Mouse (Mus musculus) midbrain, embryonic 16.5 days (tissue): ENCODE data around the gene Wdsub1. TPM values are rescaled to one million over a fixed set of nuclear protein-coding genes. Genes with fewer than 3 reads are reported as not detected.

Source experiments
- ATAC-seq: fragments of 200-750 bp; cut with Nextera tagmentation; 2 replicates; pipeline ENCODE4 v1.8.0; 2017; ENCODE audit warnings: moderate TSS enrichment
- H3K27ac ChIP-seq: fragments of 300-500 bp; sonication (generic); 2 replicates; pipeline ENCODE4 v1.5.1; 2014; ENCODE audit warnings: mild to moderate bottlenecking, low read length, mixed read lengths
- H3K27me3 ChIP-seq: fragments of 300-500 bp; sonication (generic); 2 replicates; pipeline ENCODE4 v1.6.1; 2014; ENCODE audit warnings: low read depth, low read length, mixed read lengths; ENCODE audit not compliant: control insufficient read depth, insufficient read depth
- H3K36me3 ChIP-seq: fragments of 300-500 bp; sonication (generic); 2 replicates; pipeline ENCODE4 v1.6.1; 2014; ENCODE audit warnings: mild to moderate bottlenecking, low read length, moderate library complexity, mixed read lengths; ENCODE audit not compliant: control insufficient read depth, insufficient read depth
- H3K4me1 ChIP-seq: fragments of 300-500 bp; sonication (generic); 2 replicates; pipeline ENCODE4 v1.6.1; 2014; ENCODE audit warnings: mild to moderate bottlenecking, low read length, mixed read lengths; ENCODE audit not compliant: control insufficient read depth, insufficient read depth
- H3K4me2 ChIP-seq: fragments of 300-500 bp; sonication (generic); 2 replicates; pipeline ENCODE4 v1.6.1; 2014; ENCODE audit warnings: mild to moderate bottlenecking, low read length, mixed read lengths
- H3K4me3 ChIP-seq: fragments of 300-500 bp; sonication (generic); 2 replicates; pipeline ENCODE4 v1.5.1; 2014; ENCODE audit warnings: low read depth, mild to moderate bottlenecking, low read length, moderate library complexity, mixed read lengths
- H3K9ac ChIP-seq: fragments of 300-500 bp; sonication (generic); 2 replicates; pipeline ENCODE4 v1.6.1; 2014; ENCODE audit warnings: low read depth, low read length, mixed read lengths
- H3K9me3 ChIP-seq: fragments of 300-500 bp; sonication (generic); replicated peaks from 2 replicates; pipeline ENCODE4 v1.6.1; 2014; ENCODE audit warnings: mild to moderate bottlenecking, low read length, mixed read lengths; ENCODE audit not compliant: control insufficient read depth, poor library complexity, severe bottlenecking
- WGBS: fragments of 180-500 bp; shearing (Covaris S2); extraction: QIAGEN DNeasy Blood & Tissue Kit; methylation state at CpG from one replicate; pipeline ENCODE4 v1.1.7; 2014; 5-methylcytosine and 5-hydroxymethylcytosine counted together
- polyA plus RNA-seq: library from polyadenylated mRNA; unstranded; fragments of >200 nt; fragmentation: Nextera tagmentation; extraction: Ambion mirVana; gene quantifications from 2 replicates; pipeline ENCODE4 v1.2.1, GENCODE M21; 2015

Gene Wdsub1
- polyA plus RNA-seq, 1 experiment from 2014 or later: 21.2 TPM

DNA sequence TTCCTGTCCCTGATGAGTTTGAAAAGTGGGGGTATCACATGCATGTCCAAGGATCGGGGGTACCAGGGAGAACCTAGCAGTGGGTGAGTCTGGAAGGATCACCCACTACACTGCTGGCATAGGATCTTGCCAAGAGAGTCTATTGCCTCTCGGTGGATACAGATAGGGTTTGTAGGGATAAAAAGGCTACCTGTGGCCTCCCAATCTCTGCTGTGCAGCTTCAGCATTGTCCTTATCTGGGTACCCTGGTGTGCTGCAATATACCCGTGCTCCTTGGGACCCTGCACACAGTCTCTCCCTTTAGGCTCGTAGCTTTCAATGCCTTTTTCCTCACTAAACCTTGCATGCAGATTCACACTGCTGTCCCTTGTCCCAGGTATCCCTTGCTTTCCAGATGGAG is 73.8 kb downstream of the Wdsub1 start:
- 89% methylated on average over 4 of the region's 4 CpGs for WGBS

DNA sequence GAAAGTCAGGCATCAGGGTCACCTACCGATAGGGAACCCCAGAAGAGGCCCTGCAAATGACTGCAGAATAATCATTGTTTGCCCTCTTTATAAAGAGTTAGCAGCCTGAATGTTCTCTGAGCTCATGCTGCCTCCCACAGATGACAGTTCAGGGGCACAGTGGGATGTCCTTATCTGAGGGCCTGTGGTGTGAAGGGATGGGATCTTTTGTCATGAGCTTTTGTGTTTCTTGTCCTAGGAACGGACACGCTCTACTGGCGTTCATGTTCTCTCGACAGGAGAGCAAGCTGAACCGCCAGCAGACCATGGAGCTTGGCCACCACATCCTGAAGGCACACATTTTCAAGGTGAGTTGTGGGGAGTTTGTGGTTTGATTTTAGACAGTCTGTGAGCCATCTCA is 76.4 kb downstream of the Wdsub1 start:
- no peak overlapping the region for H3K4me2 ChIP-seq
- H3K4me3 ChIP-seq: no peak overlapping the region
- H3K4me1 ChIP-seq: no peaks in the 10 kb centered on the region
- 15% methylated on average over 6 of the region's 6 CpGs for WGBS
- ATAC-seq: no peak
- H3K9ac ChIP-seq: no peak overlapping the region
- no peaks in the 10 kb centered on the region for H3K9me3 ChIP-seq
- H3K36me3 ChIP-seq: no peaks in the 10 kb centered on the region
- H3K27ac ChIP-seq: no peak overlapping the region
- H3K27me3 ChIP-seq: no peaks in the 10 kb centered on the region

More for the DNA sequence above, 73.8 kb downstream of the Wdsub1 start:
- Histone ChIP-seq H3K9me3 (no peaks in the 10 kb centered on the region), H3K4me3 (no peak overlapping the region), H3K4me2 (no peak overlapping the region), H3K36me3 (no peaks in the 10 kb centered on the region), H3K9ac (no peak overlapping the region), H3K4me1 (no peaks in the 10 kb centered on the region), H3K27ac (no peak overlapping the region), H3K27me3 (no peaks in the 10 kb centered on the region)
- ATAC-seq: no peak

DNA sequence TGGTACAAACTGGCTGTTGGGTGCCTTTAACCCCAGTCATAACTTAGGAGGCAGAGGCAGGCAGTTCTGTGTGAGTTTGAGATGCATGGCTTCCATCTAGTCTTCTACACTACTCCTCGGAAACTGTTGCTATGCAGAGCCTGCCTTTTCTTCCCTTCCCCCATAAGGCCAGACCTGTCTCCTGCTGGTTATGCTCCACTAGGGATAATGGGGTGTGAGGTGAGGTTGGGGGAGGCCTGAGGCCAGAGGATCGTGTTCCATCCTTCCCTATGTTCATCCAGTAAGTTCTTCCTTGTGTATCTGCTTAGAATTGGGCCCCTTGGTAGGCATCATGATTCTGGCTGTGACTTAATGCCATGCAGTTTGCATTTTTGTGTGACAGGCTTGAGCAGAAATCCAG is 76.8 kb downstream of the Wdsub1 start:
- Histone ChIP-seq H3K27me3 (no peaks in the 10 kb centered on the region), H3K36me3 (no peaks in the 10 kb centered on the region), H3K27ac (no peak overlapping the region), H3K4me3 (no peak overlapping the region), H3K9me3 (no peaks in the 10 kb centered on the region), H3K9ac (no peak overlapping the region), H3K4me2 (no peak overlapping the region), H3K4me1 (no peaks in the 10 kb centered on the region)
- no peak for ATAC-seq
- 33% methylated on average over 2 of the region's 2 CpGs for WGBS

DNA sequence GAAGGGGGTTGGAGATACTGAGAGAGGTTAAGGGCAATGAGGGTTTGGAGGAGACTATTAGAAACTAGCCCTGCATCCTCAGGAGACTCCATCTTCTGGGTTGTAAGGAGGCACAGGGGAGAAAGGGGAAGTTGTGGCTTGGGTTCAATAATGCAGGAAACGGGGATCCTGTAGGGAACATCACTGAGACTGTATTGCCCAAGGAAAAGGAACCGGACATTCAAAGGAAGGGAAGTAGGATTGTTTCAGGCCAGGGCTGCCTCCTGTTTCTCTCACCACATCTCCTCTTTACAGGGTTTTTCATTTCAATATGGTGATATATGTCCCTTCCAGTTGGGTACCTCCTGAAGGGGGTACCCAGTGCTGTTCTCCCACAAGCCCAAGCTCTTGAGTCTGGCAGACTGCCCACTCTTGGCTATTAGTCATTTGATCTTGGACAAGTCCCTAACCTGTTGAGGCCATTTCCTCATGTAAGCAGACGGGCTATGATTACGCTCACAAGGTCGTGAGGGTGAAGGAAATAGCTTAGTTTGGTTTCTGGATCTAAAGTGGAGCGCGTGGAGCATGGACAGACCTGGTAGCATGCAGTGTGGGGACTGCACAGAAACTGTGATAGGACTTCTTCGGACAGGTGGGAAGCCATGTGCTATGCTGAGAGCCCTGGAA is 79.5 kb downstream of the Wdsub1 start:
- Histone ChIP-seq H3K4me1 (no peaks in the 10 kb centered on the region), H3K27me3 (no peaks in the 10 kb centered on the region), H3K27ac (no peak overlapping the region), H3K4me2 (no peak overlapping the region), H3K36me3 (no peaks in the 10 kb centered on the region), H3K9ac (no peak overlapping the region), H3K4me3 (no peak overlapping the region), H3K9me3 (no peaks in the 10 kb centered on the region)
- no peak for ATAC-seq
- 95% methylated on average over 8 of the region's 8 CpGs for WGBS
